Comparison of ENCODE assay signal across 11 mouse cellular contexts in the genomic region with DNA sequence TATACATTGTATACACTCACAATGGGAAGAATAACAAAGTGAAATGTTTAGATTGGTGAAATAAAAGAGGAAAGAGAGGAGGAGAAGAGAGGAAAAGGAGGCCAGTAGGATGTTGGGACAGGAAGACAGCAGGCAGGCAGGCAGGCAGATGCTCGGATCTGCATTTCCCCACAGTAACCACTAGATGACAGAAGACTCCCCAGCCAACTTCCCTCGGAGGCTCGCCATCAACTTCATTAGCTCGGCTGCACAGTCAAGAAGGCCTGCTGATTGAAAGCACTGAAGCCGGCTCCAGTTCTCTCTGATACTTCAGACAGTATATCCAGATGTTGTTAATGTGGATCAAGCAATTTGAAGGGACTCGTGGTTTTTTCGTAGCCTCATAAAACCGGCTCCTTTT. TPM values are rescaled to one million over a fixed set of nuclear protein-coding genes. Genes with fewer than 3 reads are reported as not detected.
DNase-seq lines count a peak whose midpoint lies in the region; ATAC-seq and TF ChIP-seq lines count a peak whose summit lies in the region.
"Had no signal": no experiment of that assay in that cellular context is flagged by ENCODE, and none has a peak within 500 bp of the region (broad histone marks: within the 10 kb centered on the region; RNA-seq: fewer than 3 reads in every experiment).

No protein-coding gene starts in this region.

- H3K9ac ChIP-seq in heart, embryonic 11.5 days (ENCODE audit: low read depth, low read length): no peak overlapping the region
- H3K9ac ChIP-seq: hindbrain, embryonic 15.5 days had no signal

- no peak overlapping the region for H3K4me2 ChIP-seq in heart, embryonic 11.5 days
- H3K4me2 ChIP-seq: hindbrain, embryonic 15.5 days had no signal

- ATAC-seq in heart, embryonic 11.5 days (replicated peaks; ENCODE audit: insufficient number of reproducible peaks, low FRiP score, low TSS enrichment): no peak
- ATAC-seq in megakaryocyte-erythroid progenitor cell, adult 5-6 weeks (replicated peaks; ENCODE audit: low FRiP score, low TSS enrichment, poor library complexity, severe bottlenecking): peak; percentile 74

- no peaks in the 10 kb centered on the region for H3K27me3 ChIP-seq in heart, embryonic 11.5 days (ENCODE audit: control insufficient read depth, insufficient read depth, low read length)
- H3K27me3 ChIP-seq: hindbrain, embryonic 15.5 days had no signal

- H3K4me3 ChIP-seq in heart, embryonic 11.5 days (ENCODE audit: low read depth, low read length): no peak overlapping the region
- H3K4me3 ChIP-seq in gastrocnemius, adult 2 months: no peak overlapping the region
- H3K4me3 ChIP-seq: hindbrain, embryonic 15.5 days had no signal

- TF ChIP-seq CTCF in gastrocnemius, adult 2 months (IDR thresholded peaks at IDR 0.05): peak; percentile 85

- DNase-seq in heart, adult 11 months: peak; percentile 92
- peak; percentile 59 for DNase-seq in A20 (ENCODE audit: low read depth, low spot score)
- peak; percentile 74 for DNase-seq in adrenal gland, postnatal 14 days
- peak; percentile 73 for DNase-seq in gastrocnemius, adult 2 months
- DNase-seq in layer of hippocampus, adult 9-10 months (ENCODE audit: low spot score): peak; percentile 56
- no peak for DNase-seq in spleen, postnatal 14 days (ENCODE audit: low spot score in 2 of 2)

- H3K9me3 ChIP-seq in heart, embryonic 11.5 days (replicated peaks; ENCODE audit: control insufficient read depth, low read length): no peaks in the 10 kb centered on the region
- H3K9me3 ChIP-seq: hindbrain, embryonic 15.5 days had no signal

- H3K4me1 ChIP-seq in heart, embryonic 11.5 days (ENCODE audit: control insufficient read depth, insufficient read depth, low read length): peaks cover 7% of the 10 kb centered on the region

- H3K36me3 ChIP-seq in heart, embryonic 11.5 days (ENCODE audit: control insufficient read depth, insufficient read depth, low read length): peaks cover 3% of the 10 kb centered on the region; the same call in 1 of the 2 replicates

- WGBS in heart, embryonic 11.5 days (ENCODE audit: insufficient replicate concordance): 16% methylated on average over 8 of the region's 8 CpGs

- intact Hi-C loops in gastrocnemius, adult 2 months (cut with DNase I): loop anchor here (2.0 kb wide), 1 partner anchor 95 kb away; no protein-coding TSS in a partner anchor

- no peak overlapping the region for H3K27ac ChIP-seq in heart, embryonic 11.5 days (ENCODE audit: low read depth, low read length)
- H3K27ac ChIP-seq in gastrocnemius, adult 2 months: no peak overlapping the region
- H3K27ac ChIP-seq: hindbrain, embryonic 15.5 days had no signal

RNA-seq across cellular contexts. Expression of a gene that starts 3.5 kb away (rescaled TPM):
- polyA plus RNA-seq in heart, embryonic 11.5 days (2014; fragmentation: Nextera tagmentation; extraction: Ambion mirVana): 9.2 and 10.7 TPM in 2 replicates
- total RNA-seq in adrenal gland, postnatal 14 days (2021): 5.0 and 5.8 TPM in 2 replicates
- 1 to 10 TPM; 2.3 TPM for total RNA-seq in gastrocnemius, adult 2 months (2021)
- not detected in 2 replicates for total RNA-seq in megakaryocyte-erythroid progenitor cell, adult 5-6 weeks (2014; fragmentation: Nextera tagmentation)
- total RNA-seq in megakaryocyte-erythroid progenitor cell, adult 5-6 weeks (2017): not detected in 2 replicates

RNA-seq across cellular contexts. Expression of a gene that starts 8.6 kb away (rescaled TPM):
- polyA plus RNA-seq in heart, embryonic 11.5 days (2014; fragmentation: Nextera tagmentation; extraction: Ambion mirVana): 0.06 TPM in 1 of 2 replicates, not detected in the other
- total RNA-seq in adrenal gland, postnatal 14 days (2021): 0.11 TPM in 1 of 2 replicates, not detected in the other
- total RNA-seq in gastrocnemius, adult 2 months (2021): under 1 TPM in 1 of 2 experiments, not detected in 1; 0.11 TPM
- total RNA-seq in megakaryocyte-erythroid progenitor cell, adult 5-6 weeks (2014; fragmentation: Nextera tagmentation): not detected in 2 replicates
- not detected in 2 replicates for total RNA-seq in megakaryocyte-erythroid progenitor cell, adult 5-6 weeks (2017)
- polyA plus RNA-seq: hindbrain, embryonic 15.5 days; neural tube, embryonic 14.5 days had no signal

RNA-seq across cellular contexts. Expression of a gene that starts 23.0 kb away (rescaled TPM):
- 0.28 and 0.69 TPM in 2 replicates for polyA plus RNA-seq in heart, embryonic 11.5 days (2014; fragmentation: Nextera tagmentation; extraction: Ambion mirVana)
- not detected in 2 replicates for total RNA-seq in adrenal gland, postnatal 14 days (2021)
- total RNA-seq in gastrocnemius, adult 2 months (2021): not detected
- total RNA-seq in megakaryocyte-erythroid progenitor cell, adult 5-6 weeks (2014; fragmentation: Nextera tagmentation): not detected in 2 replicates
- total RNA-seq in megakaryocyte-erythroid progenitor cell, adult 5-6 weeks (2017): not detected in 2 replicates
- total RNA-seq: adrenal gland, adult 18-20 months had no signal

Comparison
In these comparisons a context has a peak if more than half of its experiments do, and no peak if none do; other contexts are left out.
1. DNase-seq: peak in heart, adult 11 months (single experiment), A20 (single experiment), adrenal gland, postnatal 14 days (single experiment), gastrocnemius, adult 2 months (single experiment) and layer of hippocampus, adult 9-10 months (single experiment); none in spleen, postnatal 14 days (0 of 2).